30 mouse cellular contexts compared by ENCODE assay signal in the genomic region with DNA sequence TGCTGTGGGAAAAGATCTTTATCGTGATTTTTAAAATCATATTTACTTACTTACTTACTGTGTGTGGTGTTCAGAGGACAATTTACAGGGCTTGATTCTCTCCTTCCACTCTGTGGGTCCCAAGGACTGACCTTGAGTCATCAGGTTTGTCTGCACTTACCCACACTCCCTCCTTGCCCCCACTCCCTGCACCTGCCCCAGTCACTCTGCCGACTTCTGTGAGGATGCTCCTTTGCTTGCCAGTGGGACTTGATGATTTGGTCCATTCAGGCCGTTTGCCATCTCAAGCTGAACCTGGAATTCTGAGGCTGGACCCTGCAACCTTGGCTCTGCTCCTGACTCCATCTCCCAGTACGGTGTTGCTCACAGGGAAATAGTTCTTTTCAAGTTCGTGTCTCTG.
"Had no signal": no experiment of that assay in that cellular context is flagged by ENCODE, and none has a peak within 500 bp of the region (broad histone marks: within the 10 kb centered on the region; RNA-seq: fewer than 3 reads in every experiment).

No protein-coding gene starts in this region.

- H3K27ac ChIP-seq: heart, embryonic 13.5 days; heart, embryonic 15.5 days; hindbrain, embryonic 10.5 days; hindbrain, embryonic 12.5 days; hindbrain, embryonic 13.5 days; hindbrain, embryonic 14.5 days; hindbrain, embryonic 15.5 days; hindbrain, postnatal 0 days; intestine, embryonic 15.5 days; kidney, embryonic 15.5 days; kidney, postnatal 0 days; layer of hippocampus, adult 2 months; left cerebral cortex, adult 2 months had no signal

- DNase-seq: heart, postnatal 10 days; heart, postnatal 36 days; heart, postnatal 4 days; kidney, adult 11 months; kidney, adult 18-20 months; kidney, adult 2 months; kidney, adult 8-10 months; kidney, adult 9 months; kidney, postnatal 10 days; kidney, postnatal 14 days; kidney, postnatal 25 days; kidney, postnatal 36 days; kidney, postnatal 4 days; layer of hippocampus, adult 9-11 months; layer of hippocampus, postnatal 36 days had no signal

- H3K36me3 ChIP-seq: heart, embryonic 12.5 days; heart, embryonic 13.5 days; heart, embryonic 15.5 days; hindbrain, embryonic 10.5 days; hindbrain, embryonic 12.5 days; hindbrain, embryonic 13.5 days; hindbrain, embryonic 15.5 days; intestine, embryonic 15.5 days; kidney, embryonic 15.5 days had no signal

- H3K4me3 ChIP-seq: heart, embryonic 12.5 days; heart, embryonic 13.5 days; heart, embryonic 15.5 days; hindbrain, embryonic 10.5 days; hindbrain, embryonic 12.5 days; hindbrain, embryonic 13.5 days; hindbrain, embryonic 15.5 days; intestine, embryonic 15.5 days; kidney, embryonic 15.5 days; layer of hippocampus, adult 2 months; left cerebral cortex, adult 2 months had no signal

- H3K27me3 ChIP-seq: heart, embryonic 12.5 days; heart, embryonic 13.5 days; heart, embryonic 15.5 days; hindbrain, embryonic 12.5 days; hindbrain, embryonic 13.5 days; hindbrain, embryonic 15.5 days; intestine, embryonic 15.5 days; kidney, embryonic 15.5 days had no signal

- H3K4me2 ChIP-seq: heart, embryonic 11.5 days; heart, embryonic 12.5 days; heart, embryonic 13.5 days; heart, embryonic 15.5 days; hindbrain, embryonic 12.5 days; hindbrain, embryonic 13.5 days; hindbrain, embryonic 14.5 days; hindbrain, embryonic 15.5 days; intestine, embryonic 15.5 days; kidney, embryonic 15.5 days had no signal
